Mouse (Mus musculus): ENCODE data around the gene 2310022A10Rik. TPM values are rescaled to one million over a fixed set of nuclear protein-coding genes. Genes with fewer than 3 reads are reported as not detected.

The 2310022A10Rik gene
- 40.4 and 41.2 TPM in 2 replicates for polyA plus RNA-seq (2012; rRNA removed)

DNA sequence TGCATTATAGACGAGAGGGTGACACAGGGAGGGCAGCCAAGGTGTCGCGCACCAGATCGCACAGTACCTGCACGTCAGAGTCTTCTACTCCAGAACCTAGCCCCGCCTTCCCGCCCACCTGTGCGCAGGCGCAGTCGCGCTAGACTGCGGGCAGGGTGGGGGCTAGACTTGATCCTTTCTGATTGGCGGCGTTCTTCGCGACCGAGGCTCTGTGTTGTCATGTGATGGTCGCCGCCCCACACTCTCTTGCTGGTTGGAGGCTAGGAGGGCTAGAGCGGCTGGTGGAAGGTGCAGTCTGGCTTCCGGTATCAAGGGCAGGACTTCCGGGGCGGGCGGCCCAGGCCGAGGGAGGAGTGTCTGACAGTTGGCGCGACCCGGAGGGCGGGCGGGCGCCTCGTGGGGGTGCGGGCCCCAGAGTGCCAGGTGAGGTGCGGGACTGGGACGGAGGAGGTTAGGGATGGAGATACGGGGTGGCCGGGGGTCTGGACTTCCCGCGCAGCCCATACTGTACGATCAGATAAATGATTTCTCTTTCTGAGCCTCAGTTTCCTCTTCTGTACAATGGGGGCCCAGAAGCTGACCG is at the start of gene 2310022A10Rik, which contains the start of gene Pld3:
Gene 2310022A10Rik (plus strand): TSS at position 303 of the 583 bp plus-strand sequence.
Gene Pld3 (minus strand): TSS at position 288 of the 583 bp plus-strand sequence.

DNA sequence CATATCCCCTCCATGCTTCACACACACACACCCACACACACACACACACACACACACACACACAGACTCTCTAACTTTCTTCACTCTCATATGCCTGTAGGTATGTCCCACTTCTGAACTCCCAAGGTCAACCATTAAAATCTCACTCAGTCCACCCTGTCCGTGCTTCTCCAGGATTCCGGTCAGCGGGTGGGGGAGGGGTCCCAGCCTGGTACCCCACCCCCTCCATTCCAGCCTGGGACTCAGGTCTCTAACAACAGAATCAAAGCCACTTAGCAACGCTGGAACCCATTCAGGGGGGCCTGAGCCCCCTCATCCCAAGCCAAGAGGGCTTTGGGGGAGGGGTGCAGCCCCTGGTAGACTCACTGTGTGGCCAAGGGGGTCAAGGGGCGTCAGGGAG is 30.1 kb upstream of the 2310022A10Rik start, which contains the start of gene Hipk4:
Gene Hipk4 (plus strand): TSS at position 301 of the 400 bp plus-strand sequence.

DNA sequence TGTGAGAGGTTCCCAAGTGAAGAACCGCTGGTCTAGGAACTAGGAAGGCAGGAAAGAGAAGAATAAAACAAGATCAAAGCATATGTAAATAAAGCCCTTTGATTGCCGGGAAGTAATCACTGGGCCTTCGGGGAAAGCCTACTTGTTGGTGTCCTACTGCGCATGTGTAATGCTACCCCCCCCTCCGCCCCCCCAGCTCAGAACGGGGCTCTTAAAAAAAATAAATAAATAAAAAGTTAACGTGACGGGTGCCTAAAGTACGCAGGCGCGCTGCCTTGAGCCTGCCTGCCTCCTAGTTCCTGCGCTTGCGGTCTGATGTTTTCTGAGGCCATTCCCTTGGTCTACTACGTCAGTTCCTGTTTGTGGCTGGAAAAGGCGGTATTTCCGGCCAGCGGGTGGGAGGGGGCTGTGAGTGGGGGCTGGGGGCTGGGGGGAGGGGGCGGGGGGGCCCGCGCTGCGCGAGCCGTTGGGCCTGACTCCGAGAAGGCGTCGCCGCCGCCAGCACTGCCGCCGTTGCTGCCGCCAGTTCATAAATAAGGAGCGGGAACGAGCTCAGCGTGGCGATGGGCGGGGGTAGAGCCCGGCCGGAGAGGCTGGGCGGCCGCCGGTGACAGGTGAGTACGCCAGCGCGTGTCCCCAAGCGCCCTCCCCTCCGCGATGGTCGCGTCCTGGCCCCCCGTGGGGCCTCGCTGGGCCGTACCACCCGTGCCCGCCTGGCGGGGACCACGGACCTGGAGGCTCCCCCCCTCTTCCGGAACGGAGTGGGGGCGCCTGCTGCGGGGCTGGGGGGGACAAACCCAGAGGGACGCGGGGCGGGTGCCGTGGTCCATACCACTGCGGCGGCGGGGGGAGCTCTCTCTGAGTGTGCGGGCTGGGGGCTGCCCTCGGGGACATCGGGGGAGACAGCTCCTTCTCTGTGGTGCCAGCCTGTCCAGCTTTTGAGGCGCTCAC is 38.5 kb downstream of the 2310022A10Rik start, which contains the start of gene Akt2:
Gene Akt2 (plus strand): TSS at position 287 of the 951 bp plus-strand sequence.

Other genes starting within 250 kb of the 2310022A10Rik start
- 441 and 545 TPM in 2 replicates for gene Ltbp4, start 215.5 kb upstream of the 2310022A10Rik start, polyA plus RNA-seq (2012; rRNA removed)
- gene Shkbp1, start 197.2 kb upstream of the 2310022A10Rik start, polyA plus RNA-seq (2012; rRNA removed) = 86.6 and 97.9 TPM in 2 replicates
- gene Gm20479, start 195.8 kb upstream of the 2310022A10Rik start, polyA plus RNA-seq (2012; rRNA removed) = 0.63 TPM in 1 of 2 replicates, not detected in the other
- 0.48 and 0.73 TPM in 2 replicates for gene Sptbn4, start 105.5 kb upstream of the 2310022A10Rik start, polyA plus RNA-seq (2012; rRNA removed)
- 144 and 146 TPM in 2 replicates for gene Blvrb, start 105.3 kb upstream of the 2310022A10Rik start, polyA plus RNA-seq (2012; rRNA removed)
- gene Sertad3, start 79.5 kb upstream of the 2310022A10Rik start, polyA plus RNA-seq (2012; rRNA removed) = 12.7 and 14.7 TPM in 2 replicates
- 51.6 and 54.1 TPM in 2 replicates for gene Sertad1, start 66.3 kb upstream of the 2310022A10Rik start, polyA plus RNA-seq (2012; rRNA removed)
- gene Prx, start 53.9 kb upstream of the 2310022A10Rik start, polyA plus RNA-seq (2012; rRNA removed) = 3.2 and 3.5 TPM in 2 replicates
- 2.8 and 2.9 TPM in 2 replicates for gene Hipk4, start 30.0 kb upstream of the 2310022A10Rik start, polyA plus RNA-seq (2012; rRNA removed)
- 235 and 281 TPM in 2 replicates for gene Pld3, start within 50 bp of the 2310022A10Rik start, polyA plus RNA-seq (2012; rRNA removed)
- 111 and 122 TPM in 2 replicates for gene Akt2, start 38.3 kb downstream of the 2310022A10Rik start, polyA plus RNA-seq (2012; rRNA removed)
- not detected in 2 replicates for gene Ttc9b, start 100.7 kb downstream of the 2310022A10Rik start, polyA plus RNA-seq (2012; rRNA removed)
- gene Map3k10, start 121.4 kb downstream of the 2310022A10Rik start, polyA plus RNA-seq (2012; rRNA removed) = 54.5 and 69.7 TPM in 2 replicates
- 0.47 and 0.76 TPM in 2 replicates for gene Zfp607b, start 136.1 kb downstream of the 2310022A10Rik start, polyA plus RNA-seq (2012; rRNA removed)
- gene Zfp60, start 178.2 kb downstream of the 2310022A10Rik start, polyA plus RNA-seq (2012; rRNA removed) = 1.6 and 2.0 TPM in 2 replicates

All from ovary, adult 2 months (tissue).